In genomic region chr1:34750061-34751054, GRCm38 (mm10) we compare ENCODE assay signal across 8 mouse cellular contexts.
A peak's percentile ranks its signal among the peaks of the same experiment; 100 is the strongest.
DNase-seq lines count a peak whose midpoint lies in the region; ATAC-seq lines count a peak whose summit lies in the region.

No protein-coding gene starts in this region.

- H3K9ac ChIP-seq in heart, embryonic 13.5 days, result peak overlapping the region; percentile 80
- H3K9ac ChIP-seq in hindbrain, embryonic 14.5 days, result peak overlapping the region; percentile 91
- peak overlapping the region; percentile 62 for H3K9ac ChIP-seq in midbrain, embryonic 11.5 days (ENCODE audit: low read length)

- H3K9me3 ChIP-seq in heart, embryonic 13.5 days, result no peaks in the 10 kb centered on the region
- no peaks in the 10 kb centered on the region for H3K9me3 ChIP-seq in hindbrain, embryonic 14.5 days (ENCODE audit: control insufficient read depth, low read length)
- no peaks in the 10 kb centered on the region for H3K9me3 ChIP-seq in midbrain, embryonic 11.5 days (ENCODE audit: control insufficient read depth, low read length)

- peaks cover 83% of the 10 kb centered on the region for H3K27me3 ChIP-seq in heart, embryonic 13.5 days (replicated peaks)
- H3K27me3 ChIP-seq in hindbrain, embryonic 14.5 days (ENCODE audit: control insufficient read depth, insufficient read depth, low read length), result peaks cover 5% of the 10 kb centered on the region; the same call in 1 of the 2 replicates
- H3K27me3 ChIP-seq in midbrain, embryonic 11.5 days (ENCODE audit: control insufficient read depth, insufficient read depth, low read length), result peaks cover 30% of the 10 kb centered on the region

- WGBS in heart, embryonic 13.5 days, result 1% methylated on average over 103 of the region's 108 CpGs
- under 1% methylated on average over 92 of the region's 108 CpGs for WGBS in hindbrain, embryonic 14.5 days
- under 1% methylated on average over 83 of the region's 108 CpGs for WGBS in midbrain, embryonic 11.5 days

- H3K4me2 ChIP-seq in heart, embryonic 13.5 days, result peak overlapping the region; percentile 99
- peak overlapping the region; percentile 81 for H3K4me2 ChIP-seq in hindbrain, embryonic 14.5 days (replicated peaks)
- peak overlapping the region; percentile 90 for H3K4me2 ChIP-seq in midbrain, embryonic 11.5 days

- peaks cover 21% of the 10 kb centered on the region for H3K4me1 ChIP-seq in heart, embryonic 13.5 days
- peaks cover 22% of the 10 kb centered on the region for H3K4me1 ChIP-seq in hindbrain, embryonic 14.5 days (replicated peaks; ENCODE audit: control insufficient read depth, insufficient read depth, low read length)
- H3K4me1 ChIP-seq in midbrain, embryonic 11.5 days (ENCODE audit: control insufficient read depth, insufficient read depth, low read length), result peaks cover 7% of the 10 kb centered on the region

- no peak overlapping the region for H3K27ac ChIP-seq in heart, embryonic 13.5 days (replicated peaks)
- H3K27ac ChIP-seq in hindbrain, embryonic 14.5 days, result peak overlapping the region; percentile 59
- H3K27ac ChIP-seq in midbrain, embryonic 11.5 days (ENCODE audit: low read depth, low read length), result no peak overlapping the region

- H3K36me3 ChIP-seq in heart, embryonic 13.5 days, result no peaks in the 10 kb centered on the region
- no peaks in the 10 kb centered on the region for H3K36me3 ChIP-seq in hindbrain, embryonic 14.5 days (replicated peaks; ENCODE audit: control insufficient read depth, insufficient read depth)
- H3K36me3 ChIP-seq in midbrain, embryonic 11.5 days (ENCODE audit: control insufficient read depth, insufficient read depth, low read length), result no peaks in the 10 kb centered on the region

- DNase-seq in heart, adult 8-10 months (ENCODE audit: low spot score), result no peak
- DNase-seq in Muller cell, postnatal 12 days (ENCODE audit: inconsistent ontology term), result peak; percentile 38
- DNase-seq in embryo, embryonic 10 days (ENCODE audit: low spot score), result peak; percentile 15
- DNase-seq in hindbrain, embryonic 14.5 days (ENCODE audit: low spot score), result peak; percentile 57
- peak; percentile 94 for DNase-seq in midbrain, embryonic 11.5 days (ENCODE audit: low spot score, missing footprints)

- ATAC-seq in heart, embryonic 13.5 days (ENCODE audit: extremely low read depth, insufficient number of reproducible peaks, low FRiP score, low TSS enrichment), result no peak
- ATAC-seq in hindbrain, embryonic 14.5 days (ENCODE audit: low FRiP score), result peak; percentile 79
- peak; percentile 75 for ATAC-seq in midbrain, embryonic 11.5 days (ENCODE audit: low FRiP score)
- no peak for ATAC-seq in megakaryocyte-erythroid progenitor cell, adult 5-6 weeks (replicated peaks; ENCODE audit: low FRiP score, low TSS enrichment, poor library complexity, severe bottlenecking)
- no peak for ATAC-seq in inflammation-experienced regulatory T-cells, adult 6 months

- H3K4me3 ChIP-seq in heart, embryonic 13.5 days, result peak overlapping the region; percentile 75
- H3K4me3 ChIP-seq in hindbrain, embryonic 14.5 days (replicated peaks; ENCODE audit: low read length), result peak overlapping the region; percentile 83
- peak overlapping the region; percentile 64 for H3K4me3 ChIP-seq in midbrain, embryonic 11.5 days (ENCODE audit: low read depth, low read length)

Comparison
In these comparisons a context has a peak if more than half of its experiments do, and no peak if none do; other contexts are left out.
1. ATAC-seq: peak in hindbrain, embryonic 14.5 days (single experiment) and midbrain, embryonic 11.5 days (single experiment); none in heart, embryonic 13.5 days (single experiment), megakaryocyte-erythroid progenitor cell, adult 5-6 weeks (single experiment) and inflammation-experienced regulatory T-cells, adult 6 months (single experiment).
2. Peak in every context shown above with its lines, with median percentiles within 50 percentile points of each other: H3K4me2 ChIP-seq, H3K4me3 ChIP-seq and H3K9ac ChIP-seq.